Mouse (Mus musculus) forebrain, embryonic 11.5 days (tissue): Measurements from ENCODE around the gene Ttll9. TPM values are rescaled to one million over a fixed set of nuclear protein-coding genes. Genes with fewer than 3 reads are reported as not detected.

ENCODE experiments used
- ATAC-seq: fragments of 200-750 bp; cut with Nextera tagmentation; replicated peaks from 2 replicates; pipeline ENCODE4 v1.8.0; 2017; ENCODE audit warnings: moderate TSS enrichment; ENCODE audit not compliant: low FRiP score
- DNase-seq: peaks from one replicate; pipeline ENCODE4 v3.0.0-alpha.2; 2017; ENCODE audit warnings: low spot score
- H3K27ac ChIP-seq: fragments of 300-500 bp; sonication (generic); 2 replicates; pipeline ENCODE4 v1.5.1; 2014; ENCODE audit warnings: low read depth, low read length
- H3K27me3 ChIP-seq: fragments of 300-500 bp; sonication (generic); 2 replicates; pipeline ENCODE4 v1.6.1; 2014; ENCODE audit warnings: mild to moderate bottlenecking, low read length, mixed read lengths; ENCODE audit not compliant: control insufficient read depth, insufficient read depth
- H3K36me3 ChIP-seq: fragments of 300-500 bp; sonication (generic); 2 replicates; pipeline ENCODE4 v1.6.1; 2014; ENCODE audit warnings: mild to moderate bottlenecking, low read length, moderate library complexity, mixed read lengths; ENCODE audit not compliant: control insufficient read depth, insufficient read depth
- H3K4me1 ChIP-seq: fragments of 300-500 bp; sonication (generic); replicated peaks from 2 replicates; pipeline ENCODE4 v1.6.1; 2014; ENCODE audit warnings: low read length, mixed read lengths; ENCODE audit not compliant: control insufficient read depth, insufficient read depth
- H3K4me2 ChIP-seq: fragments of 300-500 bp; sonication (generic); 2 replicates; pipeline ENCODE4 v1.6.1; 2014; ENCODE audit warnings: low read depth, mild to moderate bottlenecking, low read length, moderate library complexity, mixed read lengths; ENCODE audit not compliant: severe bottlenecking
- H3K4me3 ChIP-seq: fragments of 300-500 bp; sonication (generic); 2 replicates; pipeline ENCODE4 v1.5.1; 2014; ENCODE audit warnings: low read depth, low read length
- H3K9ac ChIP-seq: fragments of 300-500 bp; sonication (generic); 2 replicates; pipeline ENCODE4 v1.6.1; 2014; ENCODE audit warnings: low read length
- H3K9me3 ChIP-seq: fragments of 300-500 bp; sonication (generic); 2 replicates; pipeline ENCODE4 v1.6.1; 2016; ENCODE audit warnings: low read length, mixed read lengths; ENCODE audit not compliant: control insufficient read depth
- WGBS: fragments of 180-500 bp; shearing (Covaris S2); extraction: QIAGEN DNeasy Blood & Tissue Kit; methylation state at CpG from one replicate; pipeline ENCODE4 v1.1.7; 2014; 5-methylcytosine and 5-hydroxymethylcytosine counted together
- polyA plus RNA-seq: library from polyadenylated mRNA; unstranded; fragments of >200 nt; fragmentation: Nextera tagmentation; extraction: Ambion mirVana; gene quantifications from 2 replicates; pipeline ENCODE4 v1.2.1, GENCODE M21; 2014

Gene Ttll9
- 1.5 and 1.6 TPM in 2 replicates for polyA plus RNA-seq

- 1% methylated on average over 34 of the region's 34 CpGs for WGBS
- Histone ChIP-seq H3K27ac (no peak within 1 kb of the TSS), H3K4me3 (peak within 1 kb of the TSS; percentile 43), H3K27me3 (no peaks in the 10 kb centered on the region), H3K4me2 (peak within 1 kb of the TSS; percentile 76), H3K9me3 (no peaks in the 10 kb centered on the region), H3K9ac (peak within 1 kb of the TSS; percentile 52), H3K36me3 (no peaks in the 10 kb centered on the region), H3K4me1 (no peaks in the 10 kb centered on the region; the same call in 1 of the 2 replicates)
- DNase-seq (peak; percentile 86), ATAC-seq (peak; percentile 96)
These were observed at the start of gene Ttll9 for GRCm38 (mm10) chr2:152962091-152962793. Gene Ttll9 (plus strand): TSS chr2:152962485.

DNA sequence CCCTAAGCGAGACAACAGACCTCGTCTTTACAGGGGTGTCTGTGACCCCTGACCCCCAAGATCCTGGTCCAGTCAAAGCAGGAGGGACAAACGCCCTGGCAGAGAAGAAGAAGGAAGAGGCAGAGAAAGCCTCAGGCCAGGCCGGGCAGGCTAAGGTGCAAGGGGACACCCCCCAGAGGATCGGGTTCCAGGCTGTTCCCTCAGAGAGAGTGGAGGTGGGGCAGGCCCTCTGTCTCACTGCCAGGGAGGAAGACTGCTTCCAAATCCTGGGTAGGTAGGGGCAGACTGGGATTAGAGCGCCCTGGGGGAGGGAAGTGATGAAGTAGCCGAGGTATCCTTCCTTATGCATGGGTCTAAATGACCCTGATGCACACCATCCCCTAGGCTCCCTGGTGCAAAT is 48.8 kb upstream of the Ttll9 start:
- WGBS = 39% methylated on average over 7 of the region's 7 CpGs
- Histone ChIP-seq H3K9me3 (no peaks in the 10 kb centered on the region), H3K4me1 (no peaks in the 10 kb centered on the region), H3K4me2 (no peak overlapping the region), H3K27ac (no peak overlapping the region), H3K4me3 (no peak overlapping the region), H3K36me3 (no peaks in the 10 kb centered on the region), H3K9ac (no peak overlapping the region), H3K27me3 (peaks cover 23% of the 10 kb centered on the region)
- ATAC-seq = no peak
- no peak for DNase-seq

GRCm38 (mm10) chr2:152914310-152915120 is 47.8 kb upstream of the Ttll9 start:
- H3K4me1 ChIP-seq = no peaks in the 10 kb centered on the region
- ATAC-seq (peak; percentile 76), DNase-seq (peak; percentile 91)
- H3K9me3 ChIP-seq = no peaks in the 10 kb centered on the region
- no peak overlapping the region for H3K4me3 ChIP-seq
- WGBS = 3% methylated on average over 17 of the region's 18 CpGs
- H3K4me2 ChIP-seq = peak overlapping the region; percentile 32; the same call in 1 of the 2 replicates
- no peak overlapping the region for H3K9ac ChIP-seq
- H3K36me3 ChIP-seq = no peaks in the 10 kb centered on the region
- peaks cover 23% of the 10 kb centered on the region for H3K27me3 ChIP-seq
- no peak overlapping the region for H3K27ac ChIP-seq

DNA sequence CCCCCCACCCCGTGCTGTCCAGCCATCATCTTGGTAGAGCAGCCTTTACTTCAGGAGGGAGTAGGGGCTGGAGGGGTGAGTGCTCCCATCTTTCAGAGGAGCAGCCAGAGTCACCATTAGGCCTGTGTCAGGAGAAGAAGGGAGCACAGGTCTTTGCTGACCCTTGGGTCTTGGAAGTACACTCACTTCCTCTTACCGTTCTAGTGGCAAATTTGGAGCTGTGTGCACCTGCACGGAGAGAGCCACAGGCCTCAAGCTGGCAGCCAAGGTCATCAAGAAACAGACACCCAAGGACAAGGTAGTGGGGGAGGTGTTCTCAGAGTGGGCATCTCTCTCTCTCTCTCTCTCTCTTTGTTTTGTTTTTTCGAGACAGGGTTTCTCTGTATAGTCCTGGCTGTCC is 46.8 kb upstream of the Ttll9 start:
- DNase-seq (no peak), ATAC-seq (no peak)
- Histone ChIP-seq H3K4me2 (no peak overlapping the region), H3K27ac (no peak overlapping the region), H3K9ac (no peak overlapping the region), H3K36me3 (no peaks in the 10 kb centered on the region), H3K27me3 (peaks cover 21% of the 10 kb centered on the region), H3K4me3 (no peak overlapping the region), H3K4me1 (no peaks in the 10 kb centered on the region), H3K9me3 (no peaks in the 10 kb centered on the region)
- 74% methylated on average over 4 of the region's 4 CpGs for WGBS

DNA sequence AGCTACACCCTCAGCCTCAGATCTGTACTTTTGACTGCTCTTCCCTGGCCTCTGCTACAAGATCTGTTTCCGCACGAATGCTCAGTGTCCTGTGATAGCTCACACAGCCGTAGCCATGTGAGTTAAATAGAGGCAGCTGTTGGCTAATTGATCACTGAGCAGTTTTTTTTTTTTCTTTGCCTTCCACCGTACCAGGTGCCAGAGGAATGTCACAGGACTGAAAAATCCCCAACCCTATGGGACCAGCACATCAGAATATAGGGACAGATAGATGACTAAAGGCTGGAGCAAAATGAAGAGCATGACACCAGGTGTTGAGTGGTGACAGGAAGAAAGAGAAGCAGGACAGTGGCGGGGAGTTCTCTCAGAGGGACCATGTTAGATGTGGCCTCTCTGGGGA is 46.2 kb upstream of the Ttll9 start:
- H3K9ac ChIP-seq = no peak overlapping the region
- H3K4me1 ChIP-seq = no peaks in the 10 kb centered on the region
- 59% methylated on average over 5 of the region's 5 CpGs for WGBS
- H3K36me3 ChIP-seq = no peaks in the 10 kb centered on the region
- peaks cover 19% of the 10 kb centered on the region for H3K27me3 ChIP-seq
- H3K9me3 ChIP-seq = no peaks in the 10 kb centered on the region
- no peak for DNase-seq
- H3K4me3 ChIP-seq = no peak overlapping the region
- H3K4me2 ChIP-seq = no peak overlapping the region
- H3K27ac ChIP-seq = no peak overlapping the region
- ATAC-seq = no peak

- Histone ChIP-seq H3K27ac (no peak overlapping the region), H3K4me2 (no peak overlapping the region), H3K4me1 (0 out of 2 replicates have a peak, but pooled peaks cover 2% of the 10 kb centered on the region), H3K27me3 (peaks cover 11% of the 10 kb centered on the region; the same call in 1 of the 2 replicates), H3K36me3 (no peaks in the 10 kb centered on the region), H3K9ac (no peak overlapping the region), H3K9me3 (no peaks in the 10 kb centered on the region), H3K4me3 (no peak overlapping the region)
- no peak for DNase-seq
- ATAC-seq = no peak
- 67% methylated on average over 9 of the region's 9 CpGs for WGBS
These were observed 44.6 kb upstream of the Ttll9 start for GRCm38 (mm10) chr2:152917671-152918070.

GRCm38 (mm10) chr2:152922376-152922775 is 39.9 kb upstream of the Ttll9 start:
- H3K27me3 ChIP-seq = no peaks in the 10 kb centered on the region
- H3K9me3 ChIP-seq = no peaks in the 10 kb centered on the region
- no peak overlapping the region for H3K4me3 ChIP-seq
- ATAC-seq (no peak), DNase-seq (no peak)
- 35% methylated on average over 6 of the region's 7 CpGs for WGBS
- H3K9ac ChIP-seq = no peak overlapping the region
- H3K4me2 ChIP-seq = no peak overlapping the region
- H3K27ac ChIP-seq = no peak overlapping the region
- H3K4me1 ChIP-seq = 0 out of 2 replicates have a peak, but pooled peaks cover 2% of the 10 kb centered on the region
- H3K36me3 ChIP-seq = no peaks in the 10 kb centered on the region

GRCm38 (mm10) chr2:152923621-152924020 is 38.7 kb upstream of the Ttll9 start:
- no peak for ATAC-seq
- no peak for DNase-seq
- no peaks in the 10 kb centered on the region for H3K36me3 ChIP-seq
- no peak overlapping the region for H3K9ac ChIP-seq
- WGBS = 80% methylated on average over 3 of the region's 3 CpGs
- H3K4me3 ChIP-seq = no peak overlapping the region
- H3K4me2 ChIP-seq = no peak overlapping the region
- H3K27me3 ChIP-seq = no peaks in the 10 kb centered on the region
- H3K27ac ChIP-seq = no peak overlapping the region
- 0 out of 2 replicates have a peak, but pooled peaks cover 2% of the 10 kb centered on the region for H3K4me1 ChIP-seq
- no peaks in the 10 kb centered on the region for H3K9me3 ChIP-seq
